Mouse (Mus musculus) forebrain, embryonic 11.5 days (tissue): Measurements from ENCODE around the gene Rcc1l. TPM values are rescaled to one million over a fixed set of nuclear protein-coding genes. Genes with fewer than 3 reads are reported as not detected.

Experiments
- ATAC-seq: fragments of 200-750 bp; cut with Nextera tagmentation; replicated peaks from 2 replicates; pipeline ENCODE4 v1.8.0; 2017; ENCODE audit warnings: moderate TSS enrichment; ENCODE audit not compliant: low FRiP score
- DNase-seq: peaks from one replicate; pipeline ENCODE4 v3.0.0-alpha.2; 2017; ENCODE audit warnings: low spot score
- H3K27ac ChIP-seq: fragments of 300-500 bp; sonication (generic); 2 replicates; pipeline ENCODE4 v1.5.1; 2014; ENCODE audit warnings: low read depth, low read length
- H3K27me3 ChIP-seq: fragments of 300-500 bp; sonication (generic); 2 replicates; pipeline ENCODE4 v1.6.1; 2014; ENCODE audit warnings: mild to moderate bottlenecking, low read length, mixed read lengths; ENCODE audit not compliant: control insufficient read depth, insufficient read depth
- H3K36me3 ChIP-seq: fragments of 300-500 bp; sonication (generic); 2 replicates; pipeline ENCODE4 v1.6.1; 2014; ENCODE audit warnings: mild to moderate bottlenecking, low read length, moderate library complexity, mixed read lengths; ENCODE audit not compliant: control insufficient read depth, insufficient read depth
- H3K4me1 ChIP-seq: fragments of 300-500 bp; sonication (generic); replicated peaks from 2 replicates; pipeline ENCODE4 v1.6.1; 2014; ENCODE audit warnings: low read length, mixed read lengths; ENCODE audit not compliant: control insufficient read depth, insufficient read depth
- H3K4me2 ChIP-seq: fragments of 300-500 bp; sonication (generic); 2 replicates; pipeline ENCODE4 v1.6.1; 2014; ENCODE audit warnings: low read depth, mild to moderate bottlenecking, low read length, moderate library complexity, mixed read lengths; ENCODE audit not compliant: severe bottlenecking
- H3K4me3 ChIP-seq: fragments of 300-500 bp; sonication (generic); 2 replicates; pipeline ENCODE4 v1.5.1; 2014; ENCODE audit warnings: low read depth, low read length
- H3K9ac ChIP-seq: fragments of 300-500 bp; sonication (generic); 2 replicates; pipeline ENCODE4 v1.6.1; 2014; ENCODE audit warnings: low read length
- H3K9me3 ChIP-seq: fragments of 300-500 bp; sonication (generic); 2 replicates; pipeline ENCODE4 v1.6.1; 2016; ENCODE audit warnings: low read length, mixed read lengths; ENCODE audit not compliant: control insufficient read depth
- WGBS: fragments of 180-500 bp; shearing (Covaris S2); extraction: QIAGEN DNeasy Blood & Tissue Kit; methylation state at CpG from one replicate; pipeline ENCODE4 v1.1.7; 2014; 5-methylcytosine and 5-hydroxymethylcytosine counted together
- polyA plus RNA-seq: library from polyadenylated mRNA; unstranded; fragments of >200 nt; fragmentation: Nextera tagmentation; extraction: Ambion mirVana; gene quantifications from 2 replicates; pipeline ENCODE4 v1.2.1, GENCODE M21; 2014

The Rcc1l gene
- polyA plus RNA-seq, 1 experiment from 2014 or later: 29.1 TPM

- DNase-seq: no peak
- H3K9me3 ChIP-seq: no peaks in the 10 kb centered on the region
- H3K27me3 ChIP-seq: no peaks in the 10 kb centered on the region
- 84% methylated on average over 10 of the region's 10 CpGs for WGBS
- H3K27ac ChIP-seq: no peak overlapping the region
- no peak overlapping the region for H3K4me2 ChIP-seq
- H3K4me3 ChIP-seq: no peak overlapping the region
- H3K4me1 ChIP-seq: no peaks in the 10 kb centered on the region
- no peak overlapping the region for H3K9ac ChIP-seq
- H3K36me3 ChIP-seq: no peaks in the 10 kb centered on the region
- no peak for ATAC-seq
These were observed 30.1 kb upstream of the Rcc1l start for GRCm38 (mm10) chr5:134206721-134207120.

GRCm38 (mm10) chr5:134193664-134194063, 17.1 kb upstream of the Rcc1l start:
- H3K4me2 ChIP-seq: no peak overlapping the region
- no peak overlapping the region for H3K9ac ChIP-seq
- no peak overlapping the region for H3K27ac ChIP-seq
- 88% methylated on average over 8 of the region's 8 CpGs for WGBS
- H3K4me3 ChIP-seq: no peak overlapping the region
- no peaks in the 10 kb centered on the region for H3K27me3 ChIP-seq
- no peaks in the 10 kb centered on the region for H3K9me3 ChIP-seq
- no peaks in the 10 kb centered on the region for H3K36me3 ChIP-seq
- DNase-seq: no peak
- ATAC-seq: no peak
- H3K4me1 ChIP-seq: no peaks in the 10 kb centered on the region

DNA sequence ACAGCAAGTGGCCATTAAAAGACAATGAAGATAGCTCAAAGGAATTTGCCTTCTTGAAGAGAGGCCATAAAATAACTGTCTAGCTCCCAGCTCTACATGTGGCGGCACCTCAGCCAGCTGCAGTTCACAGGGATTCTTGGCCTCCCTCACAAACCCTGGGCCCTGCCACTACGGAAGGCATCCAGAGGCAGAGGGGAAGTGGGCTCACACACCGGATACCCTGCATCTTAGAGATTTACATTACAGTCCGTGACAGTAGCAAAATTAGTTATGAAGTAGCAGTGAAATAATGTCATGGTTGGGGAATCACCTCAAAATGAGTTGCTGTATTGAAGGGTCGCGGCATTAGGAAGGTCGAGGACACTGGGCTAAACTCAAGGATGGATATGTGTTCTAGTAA, 12.0 kb upstream of the Rcc1l start:
- Histone ChIP-seq H3K27me3 (no peaks in the 10 kb centered on the region), H3K9ac (no peak overlapping the region)

DNA sequence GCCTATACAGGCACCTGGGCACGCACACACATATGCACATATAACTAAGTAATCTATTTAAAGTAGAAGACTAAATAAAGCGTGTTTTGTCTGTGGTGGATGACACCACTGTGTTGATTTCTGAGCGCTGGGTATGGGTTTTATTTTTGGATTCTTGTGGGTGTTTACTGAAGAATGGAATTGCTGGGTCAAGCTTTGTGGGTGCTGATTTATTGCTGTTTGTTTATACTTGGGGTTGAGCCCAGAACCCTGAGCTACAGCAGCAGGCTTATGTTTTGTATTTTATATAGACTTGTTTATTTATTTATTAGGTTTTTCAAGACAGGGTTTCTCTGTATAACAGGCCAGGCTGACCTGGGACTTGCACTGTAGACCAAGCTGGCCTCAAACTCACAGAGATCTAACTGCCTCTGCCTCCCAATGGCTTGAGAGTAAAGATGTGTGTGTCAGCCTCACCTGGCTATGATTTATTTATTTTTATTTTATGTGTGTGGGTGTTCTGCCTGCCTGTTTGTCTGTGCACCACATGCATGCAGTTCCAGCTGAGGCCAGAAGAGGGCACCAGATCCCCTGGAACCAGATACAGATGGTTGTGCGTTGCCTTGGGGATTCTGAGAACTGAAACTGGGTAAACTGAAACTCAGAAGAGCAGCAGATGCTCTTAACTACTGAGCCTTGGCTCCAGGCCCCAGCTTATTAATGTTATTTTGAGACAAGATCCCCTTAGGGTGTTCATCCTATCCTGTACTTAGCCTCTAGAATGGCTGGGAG, 10.6 kb upstream of the Rcc1l start:
- DNase-seq (peak; percentile 81), ATAC-seq (no peak)
- Histone ChIP-seq H3K9me3 (0 out of 2 replicates have a peak, but pooled peaks cover 3% of the 10 kb centered on the region), H3K4me2 (no peak overlapping the region), H3K27ac (no peak overlapping the region), H3K9ac (no peak overlapping the region), H3K27me3 (no peaks in the 10 kb centered on the region), H3K4me1 (peaks cover 7% of the 10 kb centered on the region), H3K4me3 (no peak overlapping the region), H3K36me3 (no peaks in the 10 kb centered on the region)
- 71% methylated on average over 4 of the region's 4 CpGs for WGBS

More for the DNA sequence above, 12.0 kb upstream of the Rcc1l start:
- no peak overlapping the region for H3K27ac ChIP-seq
- DNase-seq (no peak), ATAC-seq (no peak)
- peaks cover 2% of the 10 kb centered on the region for H3K4me1 ChIP-seq
- no peak overlapping the region for H3K4me3 ChIP-seq
- 0 out of 2 replicates have a peak, but pooled peaks cover 3% of the 10 kb centered on the region for H3K9me3 ChIP-seq
- H3K4me2 ChIP-seq: no peak overlapping the region
- no peaks in the 10 kb centered on the region for H3K36me3 ChIP-seq
- 92% methylated on average over 7 of the region's 7 CpGs for WGBS

GRCm38 (mm10) chr5:134186059-134186458, 9.5 kb upstream of the Rcc1l start:
- Histone ChIP-seq H3K9ac (no peak overlapping the region), H3K27me3 (no peaks in the 10 kb centered on the region), H3K4me3 (no peak overlapping the region), H3K27ac (no peak overlapping the region), H3K4me1 (peaks cover 7% of the 10 kb centered on the region), H3K9me3 (0 out of 2 replicates have a peak, but pooled peaks cover 3% of the 10 kb centered on the region), H3K4me2 (no peak overlapping the region), H3K36me3 (no peaks in the 10 kb centered on the region)
- DNase-seq (no peak), ATAC-seq (no peak)
- WGBS: 92% methylated on average over 3 of the region's 3 CpGs

- H3K9ac ChIP-seq: peak within 1 kb of the TSS; percentile 93
- ATAC-seq (peak; percentile 93), DNase-seq (peak; percentile 99)
- WGBS: under 1% methylated on average over 87 of the region's 92 CpGs
- H3K4me1 ChIP-seq: peaks cover 7% of the 10 kb centered on the region
- 0 out of 2 replicates have a peak, but pooled peaks cover 3% of the 10 kb centered on the region for H3K9me3 ChIP-seq
- H3K27me3 ChIP-seq: no peaks in the 10 kb centered on the region
- H3K27ac ChIP-seq: peak within 1 kb of the TSS; percentile 88
- H3K4me2 ChIP-seq: peak within 1 kb of the TSS; percentile 68
- peak within 1 kb of the TSS; percentile 79 for H3K4me3 ChIP-seq
- no peaks in the 10 kb centered on the region for H3K36me3 ChIP-seq
These were observed 7.6 kb upstream of the Rcc1l start, which contains the start of gene Gtf2ird2 for GRCm38 (mm10) chr5:134183880-134184808. Gene Gtf2ird2, plus strand, starts transcription at chr5:134184019.

DNA sequence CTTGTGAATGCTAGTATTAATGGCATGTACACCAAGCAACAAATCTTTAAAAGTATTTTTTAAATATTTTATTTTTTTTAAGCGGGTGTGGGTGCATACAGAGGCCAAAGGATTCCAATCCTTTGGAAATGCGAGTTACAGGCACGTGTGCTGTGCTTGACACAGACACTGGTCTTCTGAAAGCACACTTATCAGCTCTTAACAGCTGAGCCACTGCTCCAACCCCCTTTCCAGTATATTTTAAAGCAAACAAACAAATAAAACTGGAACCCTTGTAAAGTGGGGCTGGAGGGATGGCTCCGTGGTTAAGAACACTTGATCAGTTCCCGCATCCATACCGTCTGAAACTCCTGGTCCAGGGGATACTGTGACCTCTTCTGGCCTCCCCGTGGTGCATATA, 6.6 kb upstream of the Rcc1l start:
- H3K4me3 ChIP-seq: peak overlapping the region; percentile 79

DNA sequence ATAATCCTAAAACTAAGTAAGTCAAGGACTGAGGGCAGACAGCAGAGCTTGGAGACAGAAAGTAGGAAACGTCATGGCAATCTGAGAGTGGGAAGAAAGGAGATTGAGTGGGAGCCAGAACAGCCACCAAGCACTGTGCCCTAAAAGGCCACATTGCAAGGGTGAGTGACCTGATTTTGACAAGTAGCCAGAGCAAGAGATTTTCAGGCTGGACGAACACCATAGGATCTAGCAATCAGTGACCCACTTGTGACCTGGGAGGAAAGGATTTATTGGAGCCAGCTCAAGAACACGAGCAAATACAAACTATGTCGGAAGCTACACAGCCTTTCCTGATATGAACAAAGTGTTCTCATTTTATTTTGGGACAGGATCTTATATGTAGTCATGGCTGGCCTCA, 6.2 kb upstream of the Rcc1l start:
- no peak for ATAC-seq
- H3K4me3 ChIP-seq: no peak overlapping the region
- 72% methylated on average over 4 of the region's 4 CpGs for WGBS
- no peak overlapping the region for H3K9ac ChIP-seq
- H3K27ac ChIP-seq: no peak overlapping the region
- no peak for DNase-seq
- H3K36me3 ChIP-seq: no peaks in the 10 kb centered on the region
- no peaks in the 10 kb centered on the region for H3K27me3 ChIP-seq
- peaks cover 7% of the 10 kb centered on the region for H3K4me1 ChIP-seq
- 0 out of 2 replicates have a peak, but pooled peaks cover 3% of the 10 kb centered on the region for H3K9me3 ChIP-seq
- H3K4me2 ChIP-seq: peak overlapping the region; percentile 68

More for the DNA sequence above, 6.6 kb upstream of the Rcc1l start:
- Histone ChIP-seq H3K27ac (peak overlapping the region; percentile 25; the same call in 1 of the 2 replicates), H3K9me3 (0 out of 2 replicates have a peak, but pooled peaks cover 3% of the 10 kb centered on the region), H3K27me3 (no peaks in the 10 kb centered on the region), H3K9ac (peak overlapping the region; percentile 93), H3K36me3 (no peaks in the 10 kb centered on the region), H3K4me1 (peaks cover 7% of the 10 kb centered on the region), H3K4me2 (peak overlapping the region; percentile 68)
- WGBS: 61% methylated on average over 7 of the region's 7 CpGs
- DNase-seq (no peak), ATAC-seq (no peak)
